Mouse (Mus musculus) left cerebral cortex, adult 2 months (tissue): ENCODE measurements at regions not wholly inside any gene's neighbourhood (a gene's known extent, or its start where the extent isn't known, plus 50 kb on each side); places are given as distances from the start of the nearest gene placed in this dataset.

Source experiments
- DNase-seq, 2 experiments: peaks; one replicate each; pipeline ENCODE4 v3.0.0; 2021 to 2022; ENCODE audit warnings: low spot score in 2 of 2, mixed read lengths in 1 of 2; ENCODE audit errors: extremely low spot score in 1 of 2
- H3K27ac ChIP-seq: fragments of 200-600 bp; 2 replicates; pipeline ENCODE4 v1.8.1; 2022
- H3K4me3 ChIP-seq: fragments of 200-600 bp; 2 replicates; pipeline ENCODE4 v1.8.1; 2022
- CTCF ChIP-seq: fragments of 200-600 bp; IDR thresholded peaks from 2 replicates; pipeline ENCODE4 v1.8.1; 2022; ENCODE audit warnings: antibody characterized with exemption, mild to moderate bottlenecking, moderate library complexity
- intact Hi-C: fragments of 180-260 bp; cut with DNase I; formaldehyde crosslinking; loops from one replicate; pipeline ENCODE4 v1.15.1; 2025

DNA sequence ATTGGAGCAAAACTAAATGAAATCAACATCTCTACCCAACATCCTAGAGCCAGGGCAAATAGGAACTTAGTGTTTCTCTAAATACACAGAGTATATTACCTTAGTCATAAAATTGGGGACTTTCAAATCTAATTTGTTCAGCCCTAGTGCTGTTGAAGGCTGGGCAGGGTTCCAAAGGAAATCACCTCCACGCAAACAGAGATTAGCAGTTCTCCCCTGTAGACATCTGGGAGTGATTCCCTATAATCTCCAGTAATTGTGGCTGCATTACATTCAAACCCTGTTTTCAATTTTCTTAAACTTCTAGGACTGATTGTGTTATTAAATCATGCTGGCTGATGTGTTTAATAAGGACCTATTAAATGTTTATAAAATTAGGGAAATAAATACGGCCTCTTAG is 519.7 kb downstream of the Ebf1 start:
- no peak for TF ChIP-seq CTCF
- Histone ChIP-seq H3K4me3 (no peak overlapping the region), H3K27ac (no peak overlapping the region)
- DNase-seq = no peak
- intact Hi-C loops = no loop called here

DNA sequence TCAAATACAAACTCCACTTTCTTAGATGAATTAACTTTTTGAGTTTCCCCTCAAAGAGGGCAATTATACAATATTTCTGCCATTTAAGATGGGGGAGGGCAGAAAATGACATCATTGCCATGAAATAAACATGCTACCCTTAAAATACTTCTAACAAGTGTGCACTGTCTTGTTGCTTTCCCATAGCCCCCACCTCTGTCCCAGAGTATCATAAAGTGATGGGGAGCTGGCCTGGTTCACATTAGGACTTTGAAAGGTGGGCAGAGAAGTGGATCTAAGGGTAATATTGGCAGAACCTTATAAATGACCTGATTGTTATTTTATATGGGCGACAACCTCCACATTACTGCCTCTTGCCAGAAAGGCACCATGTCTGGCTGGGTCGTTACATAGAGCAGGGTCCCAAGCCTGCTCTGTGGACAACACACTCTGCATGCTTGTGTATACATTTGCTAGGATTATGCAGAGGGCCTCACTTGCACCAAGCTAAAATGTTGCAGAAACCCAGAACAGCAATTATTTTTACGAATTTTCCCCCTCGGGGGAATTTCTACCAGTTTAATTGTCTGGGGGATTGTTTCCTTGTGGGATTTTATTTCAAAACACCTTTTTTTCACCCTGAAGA is 521.3 kb downstream of the Ebf1 start:
- intact Hi-C loops = no loop called here
- H3K4me3 ChIP-seq = no peak overlapping the region
- TF ChIP-seq CTCF = no peak
- no peak for DNase-seq
- H3K27ac ChIP-seq = no peak overlapping the region

DNA sequence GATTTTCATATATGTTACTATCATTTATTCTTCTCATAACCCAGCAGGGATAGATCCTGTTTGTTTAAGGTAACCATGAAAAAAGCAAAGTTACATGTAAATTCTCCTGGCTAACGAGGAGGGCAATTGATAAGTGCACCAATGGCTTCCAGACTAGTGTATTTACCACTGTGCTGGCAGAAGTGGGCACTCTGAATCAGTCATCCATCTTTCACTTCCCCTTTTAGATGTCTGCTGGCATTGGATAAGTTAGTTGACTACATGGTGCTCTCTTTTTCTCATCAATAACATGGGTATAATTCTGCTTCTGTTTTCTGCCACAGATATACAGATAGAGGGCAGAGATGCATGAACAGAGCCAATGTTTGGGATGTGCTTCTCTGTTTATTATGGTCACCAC is 523.4 kb downstream of the Ebf1 start:
- no peak for TF ChIP-seq CTCF
- no peak overlapping the region for H3K27ac ChIP-seq
- no peak overlapping the region for H3K4me3 ChIP-seq
- intact Hi-C loops = no loop called here
- DNase-seq = no peak

DNA sequence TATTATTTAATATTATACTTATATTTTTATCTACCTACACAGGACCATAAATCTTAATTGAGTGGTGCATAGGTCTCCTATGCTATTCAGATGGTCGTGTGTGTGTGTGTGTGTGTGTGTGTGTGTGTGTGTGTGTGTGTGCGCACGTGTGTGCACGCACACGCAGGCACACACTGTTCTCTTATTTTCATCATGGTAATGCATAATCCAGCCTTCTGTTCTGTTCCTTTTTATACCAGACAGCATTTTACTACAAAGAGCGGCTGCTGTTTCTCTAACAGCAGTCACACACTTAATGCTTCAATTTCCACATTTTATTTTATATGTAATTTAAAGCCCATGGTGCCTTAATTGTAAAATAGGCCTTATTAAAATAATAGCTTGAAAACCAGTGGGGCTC is 537.0 kb downstream of the Ebf1 start:
- DNase-seq = no peak
- Histone ChIP-seq H3K27ac (no peak overlapping the region), H3K4me3 (no peak overlapping the region)
- TF ChIP-seq CTCF = no peak
- intact Hi-C loops = no loop called here

DNA sequence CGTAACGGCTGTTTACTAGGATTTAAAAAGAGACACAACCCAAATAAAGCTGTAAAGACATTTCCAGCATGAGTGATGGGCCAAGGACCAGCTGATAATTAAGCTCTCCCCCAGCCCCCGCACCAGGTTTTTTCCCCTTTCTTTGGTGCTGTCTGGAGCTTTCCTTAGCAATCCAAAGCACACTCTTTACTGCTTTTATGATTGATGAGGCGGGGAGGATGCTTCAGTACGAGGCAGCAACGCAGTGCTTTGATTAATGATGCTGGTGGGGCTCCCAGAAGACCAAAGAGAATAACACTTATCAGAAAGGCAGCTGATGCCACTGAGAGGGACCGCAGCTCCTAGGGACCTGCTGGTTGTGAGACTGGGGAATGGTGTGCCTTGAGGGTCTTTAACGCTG is 537.4 kb downstream of the Ebf1 start:
- Histone ChIP-seq H3K4me3 (no peak overlapping the region), H3K27ac (no peak overlapping the region)
- TF ChIP-seq CTCF = no peak
- DNase-seq = no peak
- intact Hi-C loops = no loop called here

DNA sequence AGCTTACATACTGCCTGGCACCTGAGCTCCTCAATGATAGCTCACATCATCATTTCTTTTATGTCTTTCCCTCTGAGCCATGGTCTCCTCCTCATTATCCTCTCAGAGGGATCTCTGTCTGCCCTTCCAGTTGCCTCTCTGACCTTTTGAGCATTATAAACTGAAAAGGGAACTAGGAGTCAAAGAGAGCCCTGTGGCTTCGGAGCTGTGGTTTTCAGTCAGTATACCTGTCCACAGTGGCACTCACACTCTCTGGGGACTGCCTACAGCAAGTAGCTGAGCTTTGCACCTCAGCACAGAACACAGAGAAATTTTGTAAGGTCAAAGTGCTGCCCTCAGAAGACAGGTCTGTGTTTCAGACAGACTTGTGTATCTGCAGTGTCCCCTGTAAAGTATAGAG is 538.7 kb downstream of the Ebf1 start:
- no peak for DNase-seq
- Histone ChIP-seq H3K27ac (no peak overlapping the region), H3K4me3 (no peak overlapping the region)
- intact Hi-C loops = no loop called here
- TF ChIP-seq CTCF = no peak

DNA sequence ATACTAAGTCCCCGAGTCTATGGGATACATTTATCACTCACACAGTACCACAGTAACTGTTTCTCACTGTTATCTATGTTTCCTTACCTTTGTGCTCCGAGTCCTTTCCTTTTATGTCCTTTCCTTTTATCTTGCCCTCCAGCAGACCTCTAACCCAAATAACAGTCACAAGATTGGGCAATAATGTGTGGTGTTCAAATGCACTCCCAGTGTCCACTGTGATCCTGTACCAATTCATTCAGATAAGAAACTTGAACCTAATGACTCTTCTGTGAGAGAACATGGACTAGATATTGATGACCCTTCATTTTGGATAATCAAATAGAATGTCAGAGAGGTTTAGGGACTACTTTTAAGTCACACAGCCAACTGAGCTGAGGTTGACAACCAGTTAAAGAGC is 541.2 kb downstream of the Ebf1 start:
- TF ChIP-seq CTCF = no peak
- Histone ChIP-seq H3K4me3 (no peak overlapping the region), H3K27ac (no peak overlapping the region)
- no peak for DNase-seq
- intact Hi-C loops = no loop called here

DNA sequence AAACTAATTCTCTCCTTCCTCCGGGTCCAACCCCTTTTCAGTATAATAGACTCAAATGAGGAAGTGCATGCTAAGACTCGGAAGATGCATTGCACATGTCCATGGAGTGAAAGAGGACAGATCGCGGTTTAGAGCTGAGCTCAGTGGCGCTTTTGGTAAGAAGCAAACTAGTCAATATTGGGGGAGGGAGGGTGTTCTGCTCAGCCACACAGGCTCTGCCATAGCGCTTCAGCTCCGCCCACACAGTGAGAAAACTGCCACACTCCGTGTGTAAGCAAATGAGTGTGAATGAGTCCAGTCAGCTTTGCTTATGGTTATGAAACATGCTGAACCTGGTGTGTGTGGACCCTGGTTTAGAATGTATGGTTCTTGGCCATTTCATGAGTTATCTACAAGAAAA is 543.8 kb downstream of the Ebf1 start:
- H3K4me3 ChIP-seq = no peak overlapping the region
- intact Hi-C loops = no loop called here
- no peak for DNase-seq
- no peak for TF ChIP-seq CTCF
- no peak overlapping the region for H3K27ac ChIP-seq

DNA sequence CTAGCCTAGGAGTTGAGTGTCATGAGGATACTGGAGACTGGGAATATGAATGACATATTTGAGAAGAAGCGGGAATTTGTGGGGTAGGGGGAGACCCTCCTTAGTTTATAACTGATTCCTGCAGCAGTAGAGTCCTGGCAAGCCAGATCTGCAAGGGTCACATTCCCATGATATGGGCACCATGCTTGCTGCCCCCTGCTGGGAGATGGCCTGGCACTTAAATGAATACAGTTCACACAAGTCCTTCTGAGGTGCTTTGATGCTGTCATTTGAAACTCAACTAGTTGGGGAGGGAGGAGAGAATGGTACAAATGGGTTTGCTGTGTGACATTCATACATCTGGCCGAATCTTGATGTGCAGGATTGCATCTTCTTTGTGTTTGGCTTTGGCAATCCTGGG is 556.4 kb downstream of the Ebf1 start:
- DNase-seq = no peak
- H3K4me3 ChIP-seq = no peak overlapping the region
- no peak overlapping the region for H3K27ac ChIP-seq
- intact Hi-C loops = no loop called here
- no peak for TF ChIP-seq CTCF

DNA sequence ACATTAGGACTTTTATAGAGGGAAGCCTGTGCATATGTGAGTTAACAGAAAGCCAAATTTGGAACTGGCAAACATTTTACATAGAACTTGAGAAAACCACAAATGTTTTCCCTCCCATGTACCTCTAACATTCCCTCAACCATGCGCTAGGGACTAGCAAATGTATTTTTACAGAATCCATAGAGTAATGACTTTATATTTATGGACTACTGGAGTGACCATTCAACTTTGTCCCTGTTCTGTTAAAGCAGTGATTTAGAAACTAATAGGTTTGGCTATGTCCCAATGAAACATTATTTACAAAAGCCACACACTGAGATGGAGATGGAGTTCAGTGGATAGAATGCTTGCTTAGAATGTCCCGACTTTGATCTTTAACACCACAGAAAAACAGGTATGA is 557.0 kb downstream of the Ebf1 start:
- no peak for DNase-seq
- H3K4me3 ChIP-seq = no peak overlapping the region
- no peak for TF ChIP-seq CTCF
- intact Hi-C loops = no loop called here
- H3K27ac ChIP-seq = no peak overlapping the region

DNA sequence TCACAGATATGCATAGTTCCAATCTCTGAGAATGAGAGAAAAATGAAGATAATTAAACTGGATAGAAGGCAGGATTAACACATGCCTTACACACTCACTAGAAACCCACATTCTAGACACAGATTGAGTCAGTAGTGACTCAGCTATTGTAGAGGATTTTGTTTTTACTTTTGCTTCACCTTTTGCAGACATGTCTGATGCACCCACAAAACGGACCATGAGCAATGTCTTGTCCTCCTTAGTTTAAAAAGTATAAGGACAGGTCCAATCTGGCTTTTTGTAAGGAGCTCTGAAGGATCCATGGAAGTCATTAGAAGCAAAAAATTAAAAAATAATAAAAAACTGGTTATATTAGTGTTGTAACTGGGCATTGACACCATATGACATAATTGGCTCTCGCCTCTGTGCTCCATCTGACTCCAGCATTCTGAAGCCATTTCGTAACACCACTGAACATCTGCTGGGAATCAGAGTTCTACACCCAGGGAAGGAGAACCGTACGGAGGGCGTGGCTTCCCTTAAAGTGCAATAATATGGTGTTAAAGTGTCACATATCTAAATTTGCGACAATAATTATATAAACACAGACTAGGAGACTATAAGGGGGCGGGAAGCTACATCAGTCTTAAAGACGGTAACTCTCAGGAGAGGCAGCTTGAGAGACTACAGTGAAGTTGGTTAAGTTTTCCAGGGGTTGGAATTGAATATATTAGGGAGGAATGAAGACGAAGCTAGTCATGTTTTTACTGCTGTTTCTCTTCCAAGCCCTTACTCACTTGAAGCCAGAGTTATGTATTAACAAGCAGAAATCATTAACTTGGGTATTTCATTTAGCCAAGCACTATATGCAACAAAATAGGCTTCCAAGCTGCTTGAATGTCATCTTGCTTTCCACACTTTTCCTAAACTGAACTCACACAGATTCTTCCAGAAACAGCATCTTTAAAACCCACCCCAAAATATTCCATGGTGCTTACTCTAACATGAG is 558.0 kb downstream of the Ebf1 start:
- intact Hi-C loops = no loop called here
- H3K27ac ChIP-seq = no peak overlapping the region
- DNase-seq = no peak
- no peak for TF ChIP-seq CTCF
- no peak overlapping the region for H3K4me3 ChIP-seq

DNA sequence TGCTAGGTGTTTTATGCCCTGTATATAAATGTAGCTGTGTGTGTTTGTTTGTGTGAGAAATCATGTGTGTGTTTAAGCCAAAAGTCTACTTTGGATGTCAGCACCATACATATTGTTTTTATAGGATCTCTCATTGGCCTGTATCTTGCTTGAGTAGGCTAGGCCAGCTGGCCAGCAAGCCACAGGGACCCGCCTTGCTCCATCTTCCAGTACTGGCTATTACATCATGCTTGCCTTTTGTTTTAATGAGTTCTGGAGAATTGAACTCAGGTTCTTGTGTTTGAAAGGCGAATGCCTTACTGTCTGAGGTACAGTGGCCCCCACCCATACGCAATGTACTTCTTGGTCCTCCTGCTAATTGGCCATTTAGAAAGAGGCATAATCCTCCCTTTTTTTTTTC is 559.9 kb downstream of the Ebf1 start:
- intact Hi-C loops = no loop called here
- H3K4me3 ChIP-seq = no peak overlapping the region
- DNase-seq = no peak
- no peak for TF ChIP-seq CTCF
- H3K27ac ChIP-seq = no peak overlapping the region

DNA sequence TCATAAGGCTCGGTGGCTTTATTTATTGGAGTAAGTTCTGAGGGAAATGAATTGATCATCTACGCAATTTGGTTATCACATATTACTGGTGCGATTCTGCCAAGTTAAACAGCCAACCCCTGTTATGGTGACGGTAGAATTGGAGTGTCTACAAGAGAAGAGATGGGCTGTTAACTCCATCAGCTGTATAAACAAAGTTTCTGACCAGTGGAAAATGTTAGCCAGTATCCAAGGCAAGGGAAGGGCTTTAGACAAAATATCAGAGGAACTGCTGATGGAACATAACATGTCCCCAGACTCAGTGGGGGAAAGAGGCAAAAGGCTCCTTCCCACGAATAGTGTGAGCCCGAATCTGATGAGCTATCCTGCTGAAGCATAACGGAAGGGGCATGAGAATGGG is 560.9 kb downstream of the Ebf1 start:
- intact Hi-C loops = no loop called here
- no peak overlapping the region for H3K4me3 ChIP-seq

More for the DNA sequence above, 560.9 kb downstream of the Ebf1 start:
- no peak for DNase-seq
- TF ChIP-seq CTCF = no peak
- H3K27ac ChIP-seq = no peak overlapping the region
